Mouse (Mus musculus) lung, postnatal 4 days (tissue): Measurements from ENCODE around the gene Barx2.

Source experiments
- DNase-seq, 2 experiments: peaks; one replicate each; pipeline ENCODE4 v3.0.0; 2021

The Barx2 gene

GRCm38 (mm10) chr9:31886258-31886657, 27.0 kb downstream of the Barx2 start:
- peak in 1 of 2 experiments; percentile 25 for DNase-seq

GRCm38 (mm10) chr9:31882376-31882775, 30.9 kb downstream of the Barx2 start:
- no peak for DNase-seq

- DNase-seq: no peak
Observed at GRCm38 (mm10) chr9:31875556-31875955, 37.7 kb downstream of the Barx2 start.

GRCm38 (mm10) chr9:31874236-31874635, 39.0 kb downstream of the Barx2 start:
- no peak for DNase-seq

- DNase-seq: no peak
Observed at GRCm38 (mm10) chr9:31871410-31871809, 41.9 kb downstream of the Barx2 start.

GRCm38 (mm10) chr9:31868823-31869460, 44.3 kb downstream of the Barx2 start:
- no peak for DNase-seq

GRCm38 (mm10) chr9:31863830-31864229, 49.4 kb downstream of the Barx2 start:
- DNase-seq: no peak

GRCm38 (mm10) chr9:31859446-31859845, 53.8 kb downstream of the Barx2 start:
- DNase-seq: no peak

- peak; percentile 7 to 34 for DNase-seq
Observed at GRCm38 (mm10) chr9:31858720-31859340, 54.4 kb downstream of the Barx2 start.

- no peak for DNase-seq
Observed at GRCm38 (mm10) chr9:31857512-31857911, 55.8 kb downstream of the Barx2 start.

GRCm38 (mm10) chr9:31856437-31856836, 56.8 kb downstream of the Barx2 start:
- no peak for DNase-seq

- DNase-seq: no peak
Observed at GRCm38 (mm10) chr9:31855668-31856067, 57.6 kb downstream of the Barx2 start.

- DNase-seq: no peak
Observed at GRCm38 (mm10) chr9:31851710-31852109, 61.6 kb downstream of the Barx2 start.

GRCm38 (mm10) chr9:31850706-31851105, 62.6 kb downstream of the Barx2 start:
- no peak for DNase-seq

- DNase-seq: no peak
Observed at GRCm38 (mm10) chr9:31849387-31849786, 63.9 kb downstream of the Barx2 start.

- no peak for DNase-seq
Observed at GRCm38 (mm10) chr9:31844614-31845013, 68.6 kb downstream of the Barx2 start.

GRCm38 (mm10) chr9:31841108-31841815, 72.0 kb downstream of the Barx2 start:
- DNase-seq: no peak

GRCm38 (mm10) chr9:31840571-31840970, 72.7 kb downstream of the Barx2 start:
- DNase-seq: no peak

- DNase-seq: no peak
Observed at GRCm38 (mm10) chr9:31840037-31840436, 73.2 kb downstream of the Barx2 start.

- DNase-seq: no peak
Observed at GRCm38 (mm10) chr9:31839106-31840027, 73.9 kb downstream of the Barx2 start.

GRCm38 (mm10) chr9:31838047-31838446, 75.2 kb downstream of the Barx2 start:
- no peak for DNase-seq

GRCm38 (mm10) chr9:31808753-31809152, 104.5 kb downstream of the Barx2 start:
- DNase-seq: no peak

GRCm38 (mm10) chr9:31802641-31803040, 110.6 kb downstream of the Barx2 start:
- no peak for DNase-seq
